Mouse (Mus musculus) megakaryocyte-erythroid progenitor cell, adult 5-6 weeks (primary cell): ENCODE results near the gene Olfr1417. TPM values are rescaled to one million over a fixed set of nuclear protein-coding genes. Genes with fewer than 3 reads are reported as not detected.

Source experiments
- ATAC-seq: replicated peaks from 2 replicates; pipeline ENCODE4 v1.8.0; 2016; ENCODE audit warnings: mild to moderate bottlenecking, inconsistent platforms; ENCODE audit not compliant: severe bottlenecking, poor library complexity, low FRiP score, low TSS enrichment
- total RNA-seq, 2 experiments: library from RNA; stranded (forward) in 1 of 2; stranded (reverse) in 1 of 2; fragments of 200-1000, 215-1000 nt in 1 of 2; fragments of >200 nt in 1 of 2; fragmentation: Nextera tagmentation in 1 of 2; gene quantifications; 2 replicates each; pipeline ENCODE4 v1.2.3; 2014 to 2017

The Olfr1417 gene
- total RNA-seq (2014; fragmentation: Nextera tagmentation), result not detected in 2 replicates
- total RNA-seq (2017), result 0.28 TPM in 1 of 2 replicates, not detected in the other

DNA sequence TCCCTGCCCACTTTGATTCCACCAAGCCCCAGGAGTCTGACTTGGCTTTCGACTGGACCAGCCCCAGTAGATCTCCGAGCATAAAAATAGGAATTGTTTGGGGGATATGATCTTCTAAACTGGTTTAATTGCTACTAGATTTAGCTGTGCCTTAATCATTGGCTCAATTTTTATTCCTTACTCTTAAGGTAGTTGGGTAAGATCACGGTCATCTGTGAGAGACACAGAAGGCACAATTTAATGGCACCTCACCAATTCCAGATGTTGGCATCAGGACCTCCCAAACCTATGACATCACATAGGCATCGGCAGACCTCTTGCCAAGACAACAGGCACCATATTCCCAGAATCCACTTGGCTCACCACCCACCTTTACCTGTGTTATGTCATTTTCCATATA, at the start of gene Olfr1417:
Olfr1417 (minus strand) TSS at position 101 of the 400 bp plus-strand sequence.
- no peak for ATAC-seq

DNA sequence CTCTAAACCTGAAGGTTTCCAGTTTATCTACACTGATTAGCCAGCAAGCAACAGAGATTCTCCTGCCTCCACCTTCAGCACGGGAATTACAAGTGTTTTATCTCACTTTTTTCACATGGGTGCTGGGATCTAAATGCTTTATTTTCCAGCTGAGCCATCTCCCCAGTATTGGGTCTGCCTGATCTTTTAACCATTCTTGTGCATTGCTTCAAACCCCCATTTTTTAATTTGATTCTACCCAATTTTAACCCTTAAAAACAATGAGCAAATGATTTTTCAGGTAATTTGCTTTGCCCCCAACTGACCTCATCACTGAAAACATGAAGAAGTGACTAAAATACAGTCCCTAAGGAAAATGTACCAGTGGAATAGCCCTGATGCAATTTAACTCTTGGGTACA, 47.2 kb upstream of the Olfr1417 start, which contains the start of gene Olfr1420:
Olfr1420 (plus strand) TSS at position 301 of the 400 bp plus-strand sequence.
- ATAC-seq, result no peak

DNA sequence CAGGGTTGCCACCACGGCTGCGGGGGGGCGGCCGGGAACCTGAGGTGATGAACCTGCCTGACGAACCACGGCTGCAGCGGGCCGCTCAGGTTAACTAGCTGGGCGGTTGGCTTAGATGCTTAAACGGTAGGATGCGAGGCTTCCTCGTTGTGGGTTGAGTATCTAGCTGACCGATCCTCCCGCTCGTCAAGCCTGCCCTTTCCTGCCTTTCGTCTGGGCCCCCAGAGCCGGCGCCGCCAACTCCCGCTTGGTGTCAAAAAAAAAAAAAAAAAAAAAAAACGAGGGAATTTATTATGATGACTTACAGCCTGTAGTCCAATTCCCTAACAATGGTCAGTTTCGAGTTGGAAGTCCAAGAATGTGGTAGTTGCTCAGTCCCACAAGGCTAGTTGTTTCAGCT, 39.4 kb upstream of the Olfr1417 start:
- ATAC-seq, result peak; percentile 74

DNA sequence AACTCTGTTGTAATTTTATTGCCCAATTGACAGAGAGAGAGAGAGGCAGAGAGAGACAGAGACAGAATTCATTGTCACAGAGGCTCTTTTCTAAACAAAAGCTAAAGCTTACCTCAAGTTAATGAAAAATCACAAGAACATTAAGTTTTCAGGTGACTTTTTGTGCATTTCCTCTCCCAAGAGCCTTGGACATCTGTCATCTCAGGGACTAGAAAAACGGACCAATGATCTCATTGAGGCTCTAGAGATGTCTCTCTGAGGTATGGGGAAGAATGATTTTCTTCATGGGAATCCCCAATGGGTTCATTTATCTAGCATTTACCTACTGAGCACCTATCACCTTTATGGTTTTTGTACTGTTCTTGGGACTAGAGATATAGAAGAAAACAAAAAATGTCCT, 36.0 kb upstream of the Olfr1417 start, which contains the start of gene Olfr1419:
Olfr1419 (minus strand) TSS at position 101 of the 400 bp plus-strand sequence.
- ATAC-seq, result no peak

DNA sequence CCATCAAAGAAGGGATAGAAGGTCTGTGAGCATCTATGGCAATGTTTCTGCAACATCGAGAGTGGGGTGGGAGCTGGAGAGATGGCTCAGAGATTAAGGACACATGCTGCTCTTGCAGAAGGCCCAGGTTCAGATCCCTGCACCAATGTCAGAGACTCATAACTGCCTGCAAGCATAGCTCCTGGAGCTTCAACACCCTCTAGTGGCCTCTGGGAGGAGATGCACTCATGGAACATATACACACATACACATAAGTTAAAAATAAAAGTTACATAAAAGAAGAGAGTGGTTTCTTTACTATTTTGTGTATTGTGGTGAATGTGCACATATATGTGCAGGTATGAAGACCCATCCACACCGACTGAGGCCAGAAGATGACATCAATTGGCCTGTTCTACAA, 28.8 kb upstream of the Olfr1417 start:
- no peak for ATAC-seq

DNA sequence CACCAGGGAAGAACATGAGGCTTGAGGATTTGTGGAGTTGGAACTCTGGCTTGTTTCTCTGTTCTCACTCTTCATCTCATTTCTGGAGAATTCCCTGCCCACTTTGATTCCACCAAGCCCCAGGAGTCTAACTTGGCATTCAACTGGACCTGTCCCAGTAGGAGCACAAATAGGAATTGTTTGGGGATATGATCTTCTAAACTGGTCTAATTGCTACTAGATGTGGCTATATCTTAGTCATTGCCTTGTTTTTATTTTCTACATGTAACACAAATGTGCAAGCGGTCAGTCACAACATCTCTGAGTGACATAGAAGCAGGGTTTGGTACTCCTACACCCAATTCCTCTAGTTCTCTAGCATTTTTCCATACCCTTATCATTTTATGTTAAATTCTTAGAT, 21.9 kb upstream of the Olfr1417 start, which contains the start of gene Olfr1418:
Olfr1418 (minus strand) TSS at position 101 of the 400 bp plus-strand sequence.
- ATAC-seq, result no peak

DNA sequence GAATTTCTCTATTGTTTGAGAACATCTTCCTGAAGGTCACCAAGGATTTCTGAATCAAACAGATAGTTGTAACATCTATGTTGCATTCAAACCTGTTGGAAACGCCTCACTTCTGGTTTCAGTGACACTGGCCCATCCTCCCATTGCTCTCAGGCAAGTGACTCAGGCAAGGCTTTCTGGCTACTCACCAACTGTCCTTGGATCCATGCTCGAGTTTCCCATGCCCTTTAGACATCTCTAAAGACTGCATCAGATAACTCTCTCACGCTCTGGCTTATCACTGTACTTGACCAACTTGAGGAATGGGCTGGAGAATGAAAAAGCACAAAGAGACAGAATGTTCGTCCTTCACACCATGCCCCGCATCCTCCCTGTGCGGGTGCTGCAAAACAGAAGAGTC, 17.5 kb upstream of the Olfr1417 start:
- no peak for ATAC-seq

DNA sequence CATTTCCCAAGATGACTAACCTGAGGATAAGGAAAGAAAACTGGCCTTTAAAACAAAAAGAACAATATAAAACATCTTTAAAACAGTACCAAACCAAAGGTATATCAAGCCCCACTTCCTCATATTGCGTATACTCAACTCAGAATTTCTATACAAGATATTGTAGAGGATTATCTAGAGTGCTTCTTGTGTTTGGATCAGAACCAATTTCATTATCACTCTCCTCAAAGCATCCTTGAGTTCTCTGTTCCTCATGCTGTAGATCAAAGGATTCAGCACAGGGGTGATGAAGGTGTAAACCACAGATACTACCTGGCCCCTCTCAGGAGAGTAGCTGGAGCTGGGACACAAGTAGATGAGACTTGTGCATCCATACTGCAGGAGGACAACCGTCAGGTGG, 15.8 kb upstream of the Olfr1417 start:
- ATAC-seq, result no peak

DNA sequence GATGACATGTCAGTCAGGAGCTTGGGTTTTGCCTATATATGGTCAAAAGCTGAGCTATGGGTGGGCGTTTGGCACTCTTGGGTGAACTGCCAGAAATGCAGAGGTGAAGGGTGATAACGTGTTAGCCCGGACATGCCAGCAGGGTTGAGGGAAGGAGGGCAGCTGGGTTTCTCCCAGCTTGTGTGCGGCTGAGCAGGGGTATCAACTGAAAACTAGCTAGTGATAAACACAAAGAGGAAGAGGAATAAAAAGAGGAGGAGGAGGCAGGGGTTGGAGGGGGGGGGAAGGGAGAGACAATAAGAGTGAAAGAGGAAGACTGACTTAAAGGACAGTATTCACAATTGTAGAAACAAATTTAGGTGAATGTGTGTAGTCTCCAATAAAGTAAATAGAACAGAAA, 13.6 kb upstream of the Olfr1417 start:
- ATAC-seq, result no peak

DNA sequence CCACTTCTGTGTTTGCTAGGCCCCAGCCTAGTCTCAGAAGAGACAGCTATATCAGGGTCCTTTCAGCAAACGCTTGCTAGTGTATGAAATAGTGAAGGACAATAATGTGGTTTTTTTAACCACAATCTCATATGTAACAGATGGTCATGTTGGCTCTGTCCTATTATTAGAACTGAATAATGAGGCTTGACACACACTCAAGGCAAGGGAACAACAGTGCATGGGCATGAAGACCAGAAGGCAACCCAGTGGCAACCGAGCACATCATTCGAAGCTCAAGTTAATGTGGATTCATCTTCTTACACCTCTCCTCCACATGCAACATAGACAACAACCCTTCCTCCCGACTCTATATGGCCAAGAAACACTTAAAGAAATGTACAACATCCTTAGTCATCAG, 7.3 kb upstream of the Olfr1417 start:
- ATAC-seq, result no peak

DNA sequence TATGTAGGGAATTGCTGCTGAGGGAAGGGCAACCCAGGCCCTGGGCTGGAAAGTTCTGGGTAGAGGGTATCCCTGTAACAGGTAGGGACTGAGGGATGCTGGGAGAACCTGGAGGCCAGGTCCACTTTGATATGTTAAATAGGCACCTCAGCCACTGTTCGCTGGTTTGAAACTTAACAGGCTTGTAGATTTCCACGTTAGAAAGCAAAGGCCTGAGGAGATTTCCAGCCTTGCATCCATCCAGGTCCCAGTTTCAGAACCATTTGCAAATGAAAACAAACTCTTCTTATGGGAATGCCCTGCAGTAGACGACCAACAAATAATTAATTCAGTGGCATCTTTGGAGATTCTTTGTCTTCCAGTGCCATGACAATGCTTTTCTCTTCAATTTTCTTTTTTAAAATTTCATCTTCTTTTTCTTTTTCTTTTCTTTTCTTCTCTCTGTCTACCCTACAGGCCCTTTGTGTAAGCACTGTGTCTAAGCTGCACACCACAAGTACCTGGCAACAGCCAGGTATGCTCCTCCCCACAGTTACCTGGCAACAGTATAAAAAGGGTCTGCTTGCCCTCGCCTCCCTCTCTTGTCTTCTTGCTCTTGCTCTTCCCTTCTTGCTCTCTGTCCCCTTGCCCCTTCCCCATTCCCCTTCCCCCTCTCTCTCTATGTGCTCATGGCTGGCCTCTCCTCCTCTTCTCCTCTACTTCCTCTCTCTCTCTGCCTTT, 15.5 kb downstream of the Olfr1417 start:
- no peak for ATAC-seq

DNA sequence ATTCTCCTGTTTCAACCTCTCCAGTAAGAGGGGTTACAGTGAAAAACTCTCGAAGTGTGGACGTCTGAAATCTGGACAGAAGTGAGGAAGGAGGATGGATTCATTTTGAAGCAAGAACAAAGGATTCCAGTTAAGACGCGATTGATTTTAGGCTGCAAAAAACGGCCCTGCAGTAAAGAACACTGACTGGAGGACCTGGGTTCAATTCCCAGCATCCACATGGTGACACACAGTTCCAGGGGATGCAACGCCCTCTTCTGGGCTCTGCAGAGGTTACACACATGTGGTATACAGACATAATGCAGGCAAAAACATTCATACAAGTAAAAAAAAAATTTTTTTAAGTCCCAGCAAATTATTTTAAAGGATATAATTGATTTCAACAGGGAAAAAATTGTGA, 18.8 kb downstream of the Olfr1417 start:
- ATAC-seq, result no peak

DNA sequence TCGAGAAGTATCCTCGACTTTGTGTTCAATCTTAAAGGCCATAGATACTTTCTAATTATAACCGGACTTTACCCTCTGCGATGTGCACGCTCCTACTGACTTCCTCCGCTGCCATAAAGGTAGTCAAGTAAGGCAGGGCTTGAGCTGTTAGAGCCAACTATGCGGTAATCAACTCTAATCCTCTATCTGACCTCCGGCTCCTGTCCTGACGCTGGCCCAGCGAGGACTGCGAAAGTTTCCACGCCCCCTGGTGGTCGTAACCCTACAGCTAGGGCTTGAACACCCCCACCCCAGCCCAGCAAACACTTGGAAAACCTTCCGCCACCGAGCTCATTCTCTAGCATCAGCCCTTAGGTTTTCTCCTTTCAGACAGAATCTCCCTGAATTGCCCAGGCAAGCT, 19.2 kb downstream of the Olfr1417 start:
- ATAC-seq, result peak; percentile 74

DNA sequence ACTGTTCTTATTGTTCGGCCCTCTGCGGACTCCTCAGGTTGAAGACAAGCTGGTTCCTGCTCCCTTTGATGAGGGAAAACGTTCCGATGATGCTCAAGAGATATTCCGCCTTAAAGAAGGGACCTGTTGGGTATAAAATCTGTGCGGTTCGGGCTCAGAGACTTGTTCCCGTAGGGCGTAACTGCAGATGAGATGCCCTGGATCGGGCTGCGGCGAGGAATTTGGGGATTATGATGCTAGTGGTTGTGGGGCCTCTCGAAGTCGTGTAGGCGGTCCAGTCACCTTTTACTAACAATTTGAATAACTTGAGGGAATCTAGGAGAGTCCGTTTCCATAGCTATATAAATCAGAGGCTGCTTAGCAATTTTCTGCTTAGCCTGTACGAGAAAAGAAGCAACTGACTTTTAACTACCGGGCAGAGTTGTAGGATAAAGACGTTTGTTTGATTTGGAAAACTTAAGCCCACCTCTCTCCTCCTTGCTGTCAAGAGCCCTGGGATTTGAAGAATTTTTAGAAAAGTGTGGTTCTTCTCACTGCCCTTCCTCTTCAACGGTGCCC, 19.8 kb downstream of the Olfr1417 start, which contains the start of gene Stx3:
Stx3 (minus strand) TSS at position 261 of the 558 bp plus-strand sequence.
- ATAC-seq, result no peak; the same call in 1 of the 2 replicates

DNA sequence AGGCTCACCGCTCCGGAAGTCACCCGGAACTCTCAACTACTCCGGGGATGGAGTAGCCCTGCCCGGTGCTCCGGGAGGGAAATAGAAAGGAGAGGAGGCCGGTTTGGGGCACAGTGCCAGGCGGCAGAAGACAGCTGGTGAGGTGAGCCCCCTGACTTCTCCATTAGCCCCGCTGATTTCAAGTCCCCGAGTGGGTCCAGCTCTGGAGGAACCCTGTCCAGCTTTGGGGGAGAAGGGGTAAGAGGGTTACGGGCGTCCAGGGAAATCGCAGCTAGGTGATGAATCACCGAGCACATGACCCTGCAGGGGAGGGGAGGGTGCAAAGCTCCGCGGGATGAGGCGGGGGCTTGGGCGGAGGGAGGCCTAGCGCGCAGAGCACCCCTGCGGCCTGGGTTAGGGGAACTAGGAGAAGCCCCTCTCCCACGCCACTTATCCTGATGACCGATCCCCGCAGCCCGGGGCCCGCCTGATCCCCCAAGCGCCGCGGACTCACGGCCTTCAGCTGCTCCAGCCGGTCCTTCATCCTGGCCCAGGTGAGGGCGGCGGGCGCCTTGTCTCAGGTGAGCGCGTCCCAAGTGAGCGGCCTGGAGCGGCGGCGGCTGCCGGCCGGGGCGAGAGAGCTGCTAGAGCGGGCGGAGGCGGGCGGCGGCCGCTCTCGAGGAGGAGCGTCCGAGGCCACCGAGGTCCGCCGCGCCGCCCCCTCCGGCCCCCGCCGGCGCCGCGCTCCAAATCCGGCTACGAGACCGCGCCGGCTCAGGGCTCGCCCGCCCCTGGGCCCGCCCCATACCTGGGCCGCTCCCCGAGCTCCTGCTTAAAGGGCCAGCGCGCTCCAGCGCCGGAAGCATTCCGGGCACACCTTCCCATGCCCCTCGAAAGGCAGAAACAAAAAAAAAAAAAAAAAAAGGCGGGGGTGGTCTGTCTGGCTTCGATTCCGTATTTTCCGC, 20.5 kb downstream of the Olfr1417 start:
- ATAC-seq, result no peak

DNA sequence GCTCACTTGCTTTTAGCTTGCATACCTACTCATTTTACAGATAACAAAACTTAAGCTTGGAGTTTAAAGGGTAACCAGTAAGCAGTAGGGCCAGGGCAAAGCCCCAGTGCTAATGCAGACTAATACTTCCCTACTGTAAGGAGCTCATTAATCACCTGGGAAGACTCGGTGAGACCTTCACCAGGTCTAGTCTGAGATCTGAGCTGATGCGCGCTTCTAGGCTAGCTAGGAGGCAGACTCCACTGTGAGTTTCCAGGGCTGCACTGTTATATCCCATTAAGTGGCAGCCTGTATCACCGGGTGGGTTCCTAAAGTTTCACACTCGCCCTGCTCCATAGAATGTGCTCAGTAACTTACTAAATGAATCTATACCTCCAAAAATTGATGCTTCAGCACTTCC, 21.4 kb downstream of the Olfr1417 start:
- no peak for ATAC-seq

DNA sequence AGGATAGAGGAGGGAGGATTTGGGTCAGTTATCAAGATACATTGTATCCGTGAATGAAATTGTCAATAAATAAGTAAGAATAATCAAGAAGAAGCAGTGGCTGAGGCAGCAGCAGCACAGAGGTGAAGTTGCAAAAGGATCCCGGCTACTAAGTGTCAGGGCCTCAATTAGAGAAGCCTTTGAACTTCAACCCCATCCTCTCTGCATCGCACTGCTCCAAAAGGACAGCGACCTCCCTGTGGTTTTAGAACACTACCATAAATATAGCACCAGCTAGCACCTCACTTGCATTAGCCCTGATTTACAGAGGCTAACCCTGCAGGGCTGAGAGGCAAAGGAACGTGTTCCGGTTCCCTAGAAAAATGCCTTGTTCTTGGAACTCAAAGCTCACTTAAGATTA, 22.3 kb downstream of the Olfr1417 start:
- ATAC-seq, result no peak

DNA sequence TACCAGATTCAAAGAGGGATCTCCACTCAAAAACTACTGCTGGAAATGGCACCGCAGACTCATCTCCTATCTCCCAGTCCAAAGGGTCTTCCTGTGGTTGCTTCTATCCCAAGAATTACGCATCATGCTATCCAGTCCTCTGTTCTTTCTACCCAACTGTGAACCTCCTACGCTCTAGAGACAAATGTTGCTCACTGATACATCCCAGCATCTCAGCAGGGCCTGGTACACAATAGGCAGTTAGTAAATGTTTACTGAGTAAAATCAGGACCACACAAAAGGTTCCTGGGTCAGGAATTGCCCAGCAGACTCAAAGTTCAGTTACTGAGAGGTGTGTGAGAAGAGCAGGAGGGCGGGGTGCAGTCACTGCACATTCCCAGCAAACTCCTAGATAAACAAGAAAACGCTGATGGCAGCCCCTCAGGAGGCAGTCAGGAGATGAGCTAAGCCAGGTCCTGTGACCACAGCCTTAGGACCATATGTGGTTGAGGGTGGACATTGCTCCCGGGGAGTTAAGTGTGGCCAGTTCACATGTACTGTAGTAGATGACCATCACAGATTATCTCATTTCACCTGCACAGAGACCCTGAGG, 24.2 kb downstream of the Olfr1417 start:
- no peak for ATAC-seq

DNA sequence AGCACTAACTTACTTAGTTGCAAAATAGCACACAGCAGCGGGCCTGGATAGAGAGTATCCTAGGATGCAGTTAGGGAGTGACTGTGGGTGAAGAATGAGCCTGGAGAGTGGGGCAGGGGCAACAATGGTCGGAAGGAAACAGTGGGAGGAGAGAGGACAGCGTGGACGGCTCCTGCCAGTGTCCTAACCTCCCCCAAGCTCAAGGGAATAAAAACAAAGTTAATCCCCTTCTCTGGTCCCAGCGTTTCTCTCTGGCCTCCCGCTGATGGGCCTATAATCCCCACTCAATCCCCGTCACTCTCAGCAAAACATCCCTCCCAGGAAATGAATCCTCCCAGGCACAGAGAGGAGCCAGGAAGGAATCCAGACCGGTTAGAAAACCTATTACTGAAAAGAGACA, 25.4 kb downstream of the Olfr1417 start:
- no peak for ATAC-seq

DNA sequence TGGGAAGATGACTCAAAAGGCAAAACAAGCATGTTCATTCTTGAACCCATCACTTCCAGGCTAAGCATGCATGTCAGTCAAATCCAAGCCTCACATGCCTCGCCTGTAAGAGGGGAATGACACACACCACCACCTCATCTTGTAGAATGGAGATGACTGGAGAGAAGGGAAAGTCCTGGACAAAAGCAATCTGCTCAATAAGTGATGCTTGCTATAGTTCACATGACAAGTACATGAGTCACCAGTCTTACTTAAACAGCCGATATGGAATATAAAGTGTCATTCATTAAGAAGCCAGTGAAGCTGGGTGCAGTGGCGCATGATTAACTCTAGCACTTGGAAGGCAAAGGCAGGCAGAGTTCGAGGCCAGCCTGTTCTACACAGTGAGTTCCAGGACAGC, 25.9 kb downstream of the Olfr1417 start:
- no peak for ATAC-seq
